Mouse (Mus musculus): Measurements from ENCODE around the gene Xpc.
A peak's percentile ranks its signal among the peaks of the same experiment; 100 is the strongest.
"Not testable (repeated sequence)": the region's sequence is repeated elsewhere in the genome, so short reads cannot be mapped to it uniquely, and the experiment has no call there.

Gene Xpc

DNA sequence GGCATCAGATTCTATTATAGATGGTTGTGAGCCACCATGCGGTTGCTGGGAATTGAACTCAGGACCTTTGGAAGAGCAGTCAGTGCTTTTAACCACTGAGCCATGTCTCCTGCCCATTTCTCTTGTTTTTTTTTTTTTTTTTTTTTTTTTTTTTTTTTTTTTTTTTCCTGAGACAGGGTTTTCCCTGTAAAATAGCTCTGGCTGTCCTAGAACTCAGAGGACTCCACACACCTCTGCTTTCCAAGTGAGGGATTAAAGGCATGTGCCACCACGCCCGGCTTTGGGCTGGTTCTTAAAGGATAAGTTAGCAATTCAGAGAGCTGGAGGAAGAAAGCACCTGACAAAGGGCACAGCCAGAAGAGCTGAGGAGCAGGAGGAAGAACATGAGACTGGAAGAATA lies 44.3 kb downstream of the Xpc start:
- DNase-seq: not testable (repeated sequence)

DNA sequence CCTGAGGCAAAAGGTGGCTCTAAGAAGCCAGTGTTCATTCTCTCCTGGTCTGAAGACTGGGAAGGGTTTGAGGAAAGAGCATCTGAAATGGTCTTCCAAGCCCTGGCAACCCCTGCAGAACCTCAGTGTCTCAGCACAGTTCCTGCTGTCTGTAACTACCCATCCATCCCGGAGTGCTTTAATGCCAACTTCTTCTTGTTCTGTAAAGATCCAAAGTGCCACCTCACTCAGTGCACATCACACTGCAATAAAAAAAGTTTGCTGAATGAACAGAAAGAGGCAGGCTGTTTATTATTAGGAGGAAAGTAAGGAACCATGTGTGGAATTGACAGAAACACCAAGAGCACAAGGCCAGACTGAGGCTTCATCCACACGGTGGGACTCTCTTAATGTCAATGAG lies 45.0 kb downstream of the Xpc start:
- no peak for DNase-seq

DNA sequence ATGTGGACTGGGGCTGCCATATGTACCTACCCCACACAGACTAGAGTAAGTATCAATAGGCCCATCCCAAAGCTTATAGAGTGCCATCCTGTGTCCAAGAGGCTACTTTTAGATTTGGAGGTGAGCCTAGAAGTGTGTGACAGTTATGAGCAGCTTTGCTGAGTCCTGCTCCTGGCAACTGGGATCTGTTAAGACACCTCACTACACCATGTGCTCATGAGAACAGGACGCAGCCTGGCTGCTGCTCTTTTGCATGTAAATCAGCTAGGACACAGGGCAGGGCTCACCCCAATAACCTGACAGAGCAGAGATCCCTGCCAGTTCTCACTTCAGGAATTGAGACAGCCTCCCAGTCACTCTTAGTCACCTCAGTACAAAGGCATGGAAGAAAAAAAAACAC lies 48.6 kb downstream of the Xpc start:
- DNase-seq: no peak

- peak; percentile 48 to 74 for DNase-seq
These were observed 49.9 kb downstream of the Xpc start for GRCm38 (mm10) chr6:91465756-91466155.

DNA sequence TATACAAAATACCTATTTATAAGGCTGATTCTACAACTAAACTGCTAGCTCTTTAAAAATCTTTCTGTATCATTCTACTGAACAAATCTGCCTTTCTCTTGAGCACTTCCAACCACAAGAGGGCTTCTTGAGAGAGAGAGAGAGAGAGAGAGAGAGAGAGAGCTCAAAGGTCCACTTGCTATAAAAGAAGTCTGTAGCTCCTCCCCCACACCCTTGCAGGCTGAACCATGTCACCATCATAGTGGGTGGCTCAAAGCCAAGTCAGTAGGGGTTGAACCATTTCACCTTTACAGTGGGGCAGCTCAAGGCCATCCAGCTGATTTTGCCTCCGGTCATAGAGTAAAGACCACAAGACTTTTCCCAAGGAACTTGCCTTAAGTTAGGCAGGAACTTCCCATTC lies 56.2 kb downstream of the Xpc start:
- peak; percentile 79 to 91 for DNase-seq

- DNase-seq: no peak
These were observed 61.1 kb downstream of the Xpc start for GRCm38 (mm10) chr6:91454546-91454945.

DNA sequence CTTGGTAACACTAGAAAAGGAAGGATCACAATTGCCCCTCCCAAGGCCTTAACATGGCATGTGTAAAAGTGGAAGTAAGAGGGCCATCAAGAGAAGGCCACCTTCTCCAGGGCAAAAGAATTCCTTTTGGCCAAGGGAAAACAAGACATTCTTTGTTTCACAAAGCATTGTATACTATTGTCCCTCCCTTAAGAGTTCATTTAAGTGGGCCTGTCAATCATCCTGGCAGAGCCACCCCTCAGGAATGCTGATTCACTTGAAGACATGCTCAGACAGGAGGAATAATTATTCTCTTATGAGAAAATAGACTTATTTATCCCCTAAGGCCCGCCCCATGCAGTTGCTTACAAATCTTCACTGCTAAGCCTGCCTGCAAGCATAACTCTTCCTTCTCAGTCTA lies 63.6 kb downstream of the Xpc start:
- no peak for DNase-seq

DNA sequence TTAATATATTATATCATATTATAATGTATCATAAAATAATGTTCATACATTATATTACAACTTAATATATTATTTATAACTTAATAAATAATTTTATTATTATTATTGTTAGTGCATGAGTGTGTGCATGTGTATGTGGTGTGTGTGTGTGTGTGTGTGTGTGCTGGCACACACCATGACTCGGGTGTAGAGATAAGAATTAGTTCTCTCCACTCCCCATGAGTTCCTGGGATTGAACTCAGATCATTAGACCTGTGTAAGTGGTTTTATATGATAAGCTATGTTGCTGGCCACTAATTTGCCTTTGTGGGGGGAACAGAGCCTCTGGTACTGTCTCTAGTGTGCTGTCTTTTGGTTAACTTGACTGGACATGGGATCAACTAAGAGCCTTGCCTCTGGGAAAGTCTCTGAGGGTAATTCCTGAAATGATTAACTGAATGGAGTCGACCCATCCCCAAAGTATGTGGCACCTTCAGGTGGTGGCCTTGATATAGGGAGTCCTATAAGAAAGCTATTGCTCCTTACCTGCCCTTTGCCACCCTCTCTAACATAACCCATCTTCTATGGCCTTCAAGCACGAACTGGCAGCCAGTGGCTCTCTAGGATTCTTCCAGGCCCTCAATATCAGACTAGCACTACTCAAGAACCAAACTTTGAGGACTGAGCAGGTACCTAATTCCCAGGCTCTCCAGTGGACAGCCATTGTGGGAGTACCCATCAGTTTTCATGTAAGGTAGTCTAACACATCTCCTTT lies 66.0 kb downstream of the Xpc start:
- DNase-seq: no peak

DNA sequence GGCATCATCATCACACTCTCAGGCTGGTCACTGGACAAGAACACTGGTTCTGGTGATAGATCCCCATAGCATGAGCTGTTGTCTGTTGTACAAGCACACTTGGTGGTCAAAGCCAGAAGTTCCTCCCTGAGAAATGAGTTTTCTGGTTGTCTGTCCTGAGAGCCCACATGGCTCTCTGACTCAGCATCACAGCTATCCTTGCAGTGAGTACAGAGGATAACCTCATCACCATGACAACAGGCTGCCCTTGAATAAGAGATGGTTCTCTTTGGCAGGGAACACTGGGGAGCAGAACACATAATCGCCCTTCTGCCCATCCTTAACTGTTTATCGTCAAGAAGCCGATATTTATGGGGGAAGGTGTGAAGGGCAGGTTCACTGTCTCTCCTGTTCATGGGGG lies 70.4 kb downstream of the Xpc start:
- DNase-seq: no peak

DNA sequence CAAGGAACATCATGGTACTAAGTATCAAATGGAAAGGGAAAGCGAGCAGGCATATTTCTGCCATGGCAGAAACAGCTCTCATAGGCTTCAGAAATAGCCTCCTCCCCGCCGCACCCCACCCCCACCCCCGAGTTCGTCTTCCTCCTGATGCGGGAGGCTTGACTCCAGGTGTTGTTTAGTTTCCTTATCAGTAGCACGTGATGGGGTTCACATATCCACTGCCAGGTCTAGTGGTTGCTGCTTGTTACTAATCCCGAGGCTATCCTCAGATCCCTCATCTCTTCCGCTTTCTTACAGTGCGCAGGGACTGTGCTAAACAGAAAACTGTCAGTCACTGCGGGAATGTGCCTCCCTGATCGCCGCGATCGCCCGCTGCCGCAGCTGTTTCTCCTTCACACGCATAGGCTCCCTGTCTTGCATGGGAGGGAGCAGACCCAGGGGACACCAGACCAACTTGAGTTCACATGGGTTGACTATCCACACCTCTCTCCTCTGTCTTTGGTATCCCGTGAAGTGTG lies 74.5 kb downstream of the Xpc start:
- DNase-seq: no peak

DNA sequence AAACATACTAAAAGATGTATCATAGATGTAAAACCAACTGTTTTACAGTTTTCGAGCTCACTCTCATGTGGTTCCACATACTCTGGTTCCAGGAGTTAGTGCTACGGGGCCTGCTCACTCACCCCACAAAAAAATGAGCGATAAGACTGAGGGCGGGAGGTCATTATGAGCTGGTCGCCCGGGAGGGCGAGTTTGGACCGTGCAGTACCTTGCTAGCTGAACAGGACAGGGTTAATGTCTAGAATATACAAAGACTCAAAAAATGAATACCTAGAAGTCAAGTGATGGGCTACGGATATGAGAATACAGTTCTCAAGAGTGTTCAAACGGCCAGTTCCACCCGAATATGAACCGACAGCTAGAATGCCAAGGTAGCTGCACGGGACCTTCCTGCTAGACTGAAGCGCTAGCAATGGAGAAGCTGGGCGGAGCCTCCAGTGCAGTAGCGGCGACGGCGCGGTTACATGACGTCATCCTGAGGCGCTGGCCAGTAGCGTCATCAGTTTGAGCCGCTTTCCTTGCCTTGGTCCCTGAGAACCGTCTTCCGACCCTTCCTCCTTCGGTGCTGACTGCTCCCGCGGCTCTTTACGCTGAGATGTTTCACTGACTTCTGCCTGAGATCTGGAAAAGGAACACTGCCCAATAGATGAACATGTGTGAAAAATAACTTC lies 75.1 kb downstream of the Xpc start:
- peak; percentile 96 to 98 for DNase-seq
